Mouse (Mus musculus) midbrain, embryonic 11.5 days (tissue): ENCODE measurements around the gene Sgsh. TPM values are rescaled to one million over a fixed set of nuclear protein-coding genes. Genes with fewer than 3 reads are reported as not detected.

ENCODE experiments used
- ATAC-seq: fragments of 200-750 bp; cut with Nextera tagmentation; 2 replicates; pipeline ENCODE4 v1.8.0; 2017; ENCODE audit warnings: moderate TSS enrichment, moderate library complexity; ENCODE audit not compliant: low FRiP score
- DNase-seq: peaks from one replicate; pipeline ENCODE4 v3.0.0; 2015; ENCODE audit warnings: low spot score; ENCODE audit errors: missing footprints
- H3K27ac ChIP-seq: fragments of 300-500 bp; sonication (generic); 2 replicates; pipeline ENCODE4 v1.5.1; 2014; ENCODE audit warnings: low read depth, low read length
- H3K27me3 ChIP-seq: fragments of 300-500 bp; sonication (generic); 2 replicates; pipeline ENCODE4 v1.6.1; 2014; ENCODE audit warnings: mild to moderate bottlenecking, low read length, moderate library complexity, mixed read lengths; ENCODE audit not compliant: control insufficient read depth, insufficient read depth
- H3K36me3 ChIP-seq: fragments of 300-500 bp; sonication (generic); 2 replicates; pipeline ENCODE4 v1.6.1; 2014; ENCODE audit warnings: mild to moderate bottlenecking, low read length, moderate library complexity, mixed read lengths; ENCODE audit not compliant: control insufficient read depth, insufficient read depth
- H3K4me1 ChIP-seq: fragments of 300-500 bp; sonication (generic); 2 replicates; pipeline ENCODE4 v1.6.1; 2014; ENCODE audit warnings: low read length; ENCODE audit not compliant: control insufficient read depth, insufficient read depth
- H3K4me2 ChIP-seq: fragments of 300-500 bp; sonication (generic); 2 replicates; pipeline ENCODE4 v1.6.1; 2014; ENCODE audit warnings: mild to moderate bottlenecking, moderate library complexity
- H3K4me3 ChIP-seq: fragments of 300-500 bp; sonication (generic); 2 replicates; pipeline ENCODE4 v1.5.1; 2014; ENCODE audit warnings: low read depth, low read length
- H3K9ac ChIP-seq: fragments of 300-500 bp; sonication (generic); 2 replicates; pipeline ENCODE4 v1.6.1; 2014; ENCODE audit warnings: low read length
- H3K9me3 ChIP-seq: fragments of 300-500 bp; sonication (generic); 2 replicates; pipeline ENCODE4 v1.6.1; 2016; ENCODE audit warnings: low read length; ENCODE audit not compliant: control insufficient read depth
- WGBS: fragments of 180-500 bp; shearing (Covaris S2); extraction: QIAGEN DNeasy Blood & Tissue Kit; methylation state at CpG from one replicate; pipeline ENCODE4 v1.1.7; 2014; 5-methylcytosine and 5-hydroxymethylcytosine counted together
- polyA plus RNA-seq: library from polyadenylated mRNA; unstranded; fragments of >200 nt; fragmentation: Nextera tagmentation; extraction: Ambion mirVana; gene quantifications from 2 replicates; pipeline ENCODE4 v1.2.1, GENCODE M21; 2014

The Sgsh gene
- polyA plus RNA-seq, 1 experiment from 2014 or later = 5.2 TPM

DNA sequence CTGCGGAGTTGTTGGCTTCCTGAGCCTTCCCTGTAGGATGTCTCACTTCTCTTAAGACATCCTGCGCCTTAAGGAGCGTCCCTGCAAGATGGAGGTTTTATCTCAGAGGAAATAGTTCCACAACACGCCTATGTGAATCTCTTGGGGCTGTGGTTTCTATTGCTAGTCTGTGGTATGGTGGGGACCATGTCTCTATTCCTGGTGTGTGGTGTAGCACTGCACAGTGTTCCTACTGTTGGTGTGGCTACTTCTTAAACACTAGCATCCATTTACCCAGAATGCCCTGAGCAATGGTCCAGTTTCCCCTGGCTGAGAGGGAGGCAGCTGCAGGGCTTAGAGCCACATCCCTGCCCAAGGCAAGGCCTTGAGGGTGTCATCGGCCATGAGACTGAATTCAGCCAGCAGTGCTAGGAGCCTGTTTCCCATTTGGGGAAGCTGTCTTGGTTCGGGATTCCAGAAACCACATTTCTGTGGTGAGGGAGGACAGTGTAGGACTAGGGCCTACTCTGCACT, 27.1 kb upstream of the Sgsh start:
- peaks cover 3% of the 10 kb centered on the region; the same call in 1 of the 2 replicates for H3K36me3 ChIP-seq
- ATAC-seq = no peak
- H3K9me3 ChIP-seq = no peaks in the 10 kb centered on the region
- no peak overlapping the region for H3K9ac ChIP-seq
- H3K27ac ChIP-seq = no peak overlapping the region
- 73% methylated on average over 6 of the region's 6 CpGs for WGBS
- H3K4me2 ChIP-seq = no peak overlapping the region
- no peaks in the 10 kb centered on the region for H3K27me3 ChIP-seq
- no peak overlapping the region for H3K4me3 ChIP-seq
- no peaks in the 10 kb centered on the region for H3K4me1 ChIP-seq
- DNase-seq = no peak

DNA sequence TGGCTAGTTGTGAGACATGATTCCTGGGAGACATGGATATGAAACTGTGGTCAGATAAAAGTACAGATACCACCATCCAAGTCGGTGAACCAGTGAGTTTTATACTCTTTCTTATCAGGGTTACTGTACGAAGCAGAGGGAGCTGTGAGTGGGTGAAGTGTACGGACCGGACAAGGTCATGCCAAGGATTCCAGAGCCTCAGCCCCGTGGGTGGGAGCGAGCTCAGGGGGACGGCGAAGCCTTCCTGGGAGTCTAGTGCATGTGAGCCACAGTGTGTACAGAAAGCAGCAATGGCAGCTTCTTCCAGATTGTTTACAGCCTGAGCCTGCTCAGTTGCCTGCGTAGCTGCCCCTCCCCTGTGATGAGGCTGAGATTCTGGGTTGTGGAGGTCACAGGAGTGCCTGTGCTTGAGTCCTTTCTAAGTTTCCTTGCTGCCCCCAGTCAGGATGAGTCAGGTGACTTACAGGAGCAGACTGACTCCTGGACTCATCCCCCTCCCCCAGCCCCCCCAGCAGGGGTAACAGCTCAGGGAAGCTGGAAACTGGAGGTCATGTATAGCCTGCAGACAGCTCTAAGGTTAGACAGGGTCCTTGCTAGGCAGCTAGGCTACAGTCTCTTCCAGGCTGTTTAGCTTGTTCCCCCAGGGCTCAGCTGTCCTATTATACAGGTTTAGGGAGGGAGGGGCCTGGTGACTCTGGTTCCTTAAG, 26.4 kb upstream of the Sgsh start:
- H3K9ac ChIP-seq = no peak overlapping the region
- no peak overlapping the region for H3K27ac ChIP-seq
- H3K4me2 ChIP-seq = no peak overlapping the region
- ATAC-seq = no peak
- no peak overlapping the region for H3K4me3 ChIP-seq
- peaks cover 3% of the 10 kb centered on the region; the same call in 1 of the 2 replicates for H3K36me3 ChIP-seq
- H3K9me3 ChIP-seq = no peaks in the 10 kb centered on the region
- no peaks in the 10 kb centered on the region for H3K27me3 ChIP-seq
- no peaks in the 10 kb centered on the region for H3K4me1 ChIP-seq
- 82% methylated on average over 9 of the region's 9 CpGs for whole genome bisulfite sequencing
- no peak for DNase-seq

DNA sequence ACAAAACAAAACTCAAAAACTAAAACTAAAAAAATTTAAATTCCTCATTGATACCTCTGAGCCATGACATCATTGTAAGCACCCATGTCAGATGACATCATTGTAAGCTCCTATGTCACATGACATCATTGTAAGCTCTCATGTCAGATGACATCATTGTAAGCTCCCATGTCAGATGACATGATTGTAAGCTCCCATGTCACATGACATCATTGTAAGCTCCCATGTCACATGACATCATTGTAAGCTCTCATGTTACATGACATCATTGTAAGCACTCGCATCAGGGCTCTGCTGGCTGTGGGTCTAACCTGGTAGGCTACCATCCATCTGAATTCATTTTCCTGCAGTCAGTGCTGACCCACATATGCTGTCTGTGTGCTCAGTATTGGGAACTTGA, 23.2 kb upstream of the Sgsh start:
- WGBS = 98% methylated on average over 1 of the region's 1 CpGs
- Histone ChIP-seq H3K27me3 (no peaks in the 10 kb centered on the region), H3K9me3 (no peaks in the 10 kb centered on the region), H3K9ac (no peak overlapping the region), H3K36me3 (peaks cover 3% of the 10 kb centered on the region; the same call in 1 of the 2 replicates), H3K4me2 (no peak overlapping the region), H3K4me3 (no peak overlapping the region), H3K27ac (no peak overlapping the region), H3K4me1 (no peaks in the 10 kb centered on the region)
- DNase-seq (no peak), ATAC-seq (no peak)

DNA sequence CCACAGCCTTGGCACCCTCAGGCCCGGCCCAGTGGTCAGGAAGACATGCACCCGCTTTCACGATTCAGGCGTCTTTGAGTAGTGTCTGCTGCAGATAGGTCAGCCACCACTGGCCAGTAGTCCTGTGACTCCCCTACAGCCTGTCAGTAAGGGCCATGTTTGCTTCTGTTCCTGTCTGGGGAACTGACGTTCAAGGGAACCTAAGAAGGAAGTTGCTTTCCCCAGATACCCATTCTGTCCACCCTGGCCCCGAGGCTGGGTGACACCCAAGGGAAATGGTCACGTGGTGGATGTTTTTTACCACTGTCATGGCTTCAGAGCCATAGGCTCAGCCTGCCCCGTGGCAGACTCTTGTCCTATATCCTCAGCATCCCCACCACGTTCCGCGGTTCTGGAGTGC, 22.0 kb upstream of the Sgsh start:
- Histone ChIP-seq H3K36me3 (peaks cover 3% of the 10 kb centered on the region; the same call in 1 of the 2 replicates), H3K4me2 (no peak overlapping the region), H3K27ac (no peak overlapping the region), H3K27me3 (no peaks in the 10 kb centered on the region), H3K9ac (no peak overlapping the region), H3K4me3 (no peak overlapping the region), H3K9me3 (no peaks in the 10 kb centered on the region), H3K4me1 (no peaks in the 10 kb centered on the region)
- ATAC-seq (no peak), DNase-seq (no peak)
- 93% methylated on average over 11 of the region's 11 CpGs for WGBS

DNA sequence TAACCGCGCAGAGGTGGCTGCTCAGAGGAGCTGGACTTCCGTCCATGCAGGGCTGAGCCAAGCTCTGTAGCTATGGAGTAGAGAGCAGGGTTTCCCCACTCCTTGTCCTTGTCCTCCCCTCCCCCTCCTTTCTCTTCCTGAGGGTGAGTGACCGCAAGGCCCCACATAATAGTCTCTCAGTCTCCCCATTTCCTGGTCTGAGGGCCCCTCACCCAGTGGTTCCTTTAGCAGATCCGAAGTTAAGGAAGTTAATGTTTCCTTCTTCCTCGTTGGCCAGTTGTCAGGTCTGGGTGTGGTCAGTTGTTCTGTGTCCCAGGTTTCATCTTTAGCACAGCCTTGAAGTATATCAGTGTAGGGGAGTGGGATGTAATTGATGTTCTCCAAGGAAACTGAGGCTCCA, 20.1 kb upstream of the Sgsh start:
- no peak overlapping the region for H3K4me2 ChIP-seq
- ATAC-seq = no peak
- no peak for DNase-seq
- no peak overlapping the region for H3K9ac ChIP-seq
- H3K36me3 ChIP-seq = peaks cover 3% of the 10 kb centered on the region; the same call in 1 of the 2 replicates
- H3K9me3 ChIP-seq = no peaks in the 10 kb centered on the region
- WGBS = 84% methylated on average over 6 of the region's 6 CpGs
- no peaks in the 10 kb centered on the region for H3K27me3 ChIP-seq
- H3K27ac ChIP-seq = no peak overlapping the region
- H3K4me1 ChIP-seq = no peaks in the 10 kb centered on the region
- no peak overlapping the region for H3K4me3 ChIP-seq

DNA sequence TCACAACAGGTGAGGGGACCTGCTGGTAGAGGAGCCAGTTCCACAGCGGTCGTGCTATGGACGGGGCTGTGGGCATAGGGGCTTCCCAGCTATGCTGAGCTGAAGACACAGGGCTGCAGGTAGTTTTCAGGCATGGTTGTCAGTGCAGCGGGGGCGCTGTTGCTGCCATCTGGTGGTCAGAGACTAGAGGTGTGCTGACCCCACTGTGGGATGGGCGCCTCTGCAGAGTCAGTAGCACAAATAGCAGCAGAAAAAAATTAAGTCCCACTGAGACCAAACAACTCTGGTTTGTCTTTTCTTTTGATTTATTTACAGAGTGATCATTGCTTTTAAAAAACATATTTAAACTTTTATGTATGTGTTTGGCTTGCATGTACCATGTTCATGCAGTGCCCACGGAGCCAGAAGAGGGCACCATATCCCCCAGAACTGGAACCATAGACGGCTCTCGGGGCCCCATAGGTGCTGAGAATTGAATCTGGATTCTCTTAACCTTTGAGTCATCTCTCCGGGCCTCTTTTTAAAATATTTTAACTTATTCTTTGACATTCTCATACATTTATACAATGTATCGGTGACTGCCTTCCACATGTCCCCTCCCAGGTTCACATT, 8.3 kb upstream of the Sgsh start:
- H3K27me3 ChIP-seq = no peaks in the 10 kb centered on the region
- ATAC-seq (peak; percentile 83), DNase-seq (peak; percentile 97)
- peaks cover 2% of the 10 kb centered on the region; the same call in 1 of the 2 replicates for H3K36me3 ChIP-seq
- H3K4me1 ChIP-seq = peaks cover 16% of the 10 kb centered on the region
- 27% methylated on average over 11 of the region's 11 CpGs for WGBS
- H3K27ac ChIP-seq = 0 out of 2 replicates have a peak overlapping the region, but pooled peaks have one; percentile 31
- 0 out of 2 replicates have a peak overlapping the region, but pooled peaks have one; percentile 11 for H3K4me3 ChIP-seq
- H3K9ac ChIP-seq = peak overlapping the region; percentile 33; the same call in 1 of the 2 replicates
- peak overlapping the region; percentile 44 for H3K4me2 ChIP-seq
- no peaks in the 10 kb centered on the region for H3K9me3 ChIP-seq

DNA sequence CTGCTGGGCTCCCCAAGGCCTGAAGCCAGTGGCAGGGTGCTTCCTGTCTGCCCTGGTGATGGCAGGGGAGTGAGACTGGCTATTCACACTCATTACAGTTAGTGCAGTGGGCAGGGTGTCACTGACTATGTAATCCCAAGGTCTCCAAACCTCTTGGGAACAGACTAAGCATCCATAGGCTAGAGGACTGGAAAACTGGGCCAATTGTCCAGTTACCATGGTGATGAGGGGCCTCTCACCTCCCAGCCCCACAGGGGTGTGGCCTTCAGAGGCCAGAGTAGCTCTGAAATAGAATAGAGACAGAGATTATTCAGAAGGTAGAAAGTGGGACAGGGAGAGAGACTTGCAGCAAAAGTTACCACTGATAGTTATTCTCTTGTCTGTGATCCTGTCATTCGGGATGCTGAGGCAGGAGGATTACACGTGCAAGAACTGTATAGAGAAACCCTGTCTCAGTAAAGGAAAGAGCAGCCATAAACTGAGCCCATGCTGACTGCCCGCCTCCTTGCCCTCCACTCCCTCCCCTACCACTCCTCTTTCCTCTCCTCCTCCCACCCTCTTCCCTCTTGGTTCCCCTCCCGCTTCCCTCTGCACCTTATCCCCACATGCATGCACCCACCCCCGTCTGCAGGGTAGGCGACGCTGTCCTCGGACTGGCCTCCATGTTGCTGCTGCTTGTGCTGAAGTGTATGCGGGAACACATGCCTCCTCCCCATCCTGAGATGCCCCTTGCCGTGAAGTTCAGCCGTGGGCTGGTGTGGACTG, 7.6 kb upstream of the Sgsh start:
- Histone ChIP-seq H3K9me3 (no peaks in the 10 kb centered on the region), H3K4me2 (peak overlapping the region; percentile 44), H3K36me3 (peaks cover 2% of the 10 kb centered on the region; the same call in 1 of the 2 replicates), H3K9ac (peak overlapping the region; percentile 33; the same call in 1 of the 2 replicates), H3K27me3 (no peaks in the 10 kb centered on the region), H3K4me3 (0 out of 2 replicates have a peak overlapping the region, but pooled peaks have one; percentile 11), H3K4me1 (peaks cover 16% of the 10 kb centered on the region), H3K27ac (peak overlapping the region; percentile 31)
- DNase-seq = peak; percentile 89
- peak; percentile 73 for ATAC-seq
- WGBS = 25% methylated on average over 11 of the region's 11 CpGs

DNA sequence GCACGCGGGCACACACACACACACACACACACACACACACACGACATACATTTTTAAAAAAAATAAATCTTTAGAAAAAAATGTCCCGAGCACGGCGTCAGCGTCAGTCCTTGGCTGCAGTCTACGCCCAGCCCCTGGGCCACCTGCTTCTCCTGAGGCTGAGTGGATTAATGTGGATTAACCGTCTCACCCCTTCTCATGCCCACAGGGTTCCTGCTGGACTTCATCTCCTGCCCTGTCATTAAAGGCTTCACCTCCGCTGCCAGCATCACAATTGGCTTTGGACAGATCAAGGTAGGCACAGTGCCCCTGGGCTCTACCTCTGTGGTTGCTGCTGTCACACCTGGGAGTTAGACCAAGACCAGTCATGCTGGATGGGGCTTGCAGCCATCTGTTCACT, 3.8 kb upstream of the Sgsh start:
- H3K9me3 ChIP-seq = no peaks in the 10 kb centered on the region
- 87% methylated on average over 10 of the region's 10 CpGs for WGBS
- no peak overlapping the region for H3K4me3 ChIP-seq

More for the DNA sequence above, 3.8 kb upstream of the Sgsh start:
- Histone ChIP-seq H3K36me3 (no peaks in the 10 kb centered on the region), H3K4me1 (peaks cover 27% of the 10 kb centered on the region), H3K4me2 (no peak overlapping the region), H3K9ac (no peak overlapping the region), H3K27me3 (no peaks in the 10 kb centered on the region), H3K27ac (no peak overlapping the region)
- DNase-seq = no peak
- no peak for ATAC-seq
